Mouse (Mus musculus): ENCODE measurements around the gene Ffar3. TPM values are rescaled to one million over a fixed set of nuclear protein-coding genes. Genes with fewer than 3 reads are reported as not detected.

The Ffar3 gene
- total and polyA plus RNA-seq, 3 experiments = not detected

- TF ChIP-seq MYC (IDR thresholded peaks at IDR 0.05; ENCODE audit: low read depth, low read length) (no peak), USF2 (conservative IDR thresholded peaks at IDR 0.05; ENCODE audit: low read depth, low read length) (no peak), TCF12 (IDR thresholded peaks at IDR 0.05; ENCODE audit: low read depth, low read length) (no peak), SMC3 (IDR thresholded peaks at IDR 0.05; ENCODE audit: low read depth, low read length) (peak; percentile 75), POLR2A (IDR thresholded peaks at IDR 0.05; ENCODE audit: low read depth, low read length) (no peak), UBTF (IDR thresholded peaks at IDR 0.05; ENCODE audit: low read depth, low read length) (no peak), CTCF (conservative IDR thresholded peaks at IDR 0.05 in 1 of 2, IDR thresholded peaks at IDR 0.05 in 1 of 2; ENCODE audit: low read depth in 2 of 2, low read length in 2 of 2) (peak; percentile 75 to 84), MAFK (IDR thresholded peaks at IDR 0.05; ENCODE audit: insufficient replicate concordance, low read length) (no peak), BHLHE40 (IDR thresholded peaks at IDR 0.05; ENCODE audit: low read depth, low read length) (no peak), MXI1 (IDR thresholded peaks at IDR 0.05; ENCODE audit: low read depth, low read length) (0 out of 2 replicates have a peak, but pooled peaks have one; percentile 2), NRF1 (IDR thresholded peaks at IDR 0.05; ENCODE audit: low read depth, low read length) (no peak), ETS1 (conservative IDR thresholded peaks at IDR 0.05; ENCODE audit: low read depth, low read length) (no peak), CHD1 (IDR thresholded peaks at IDR 0.05; ENCODE audit: low read depth, low read length) (no peak), MAX (IDR thresholded peaks at IDR 0.05; ENCODE audit: low read length) (no peak; the same call in 1 of the 2 replicates), NELFE (IDR thresholded peaks at IDR 0.05; ENCODE audit: low read depth, low read length) (no peak), ZNF384 (IDR thresholded peaks at IDR 0.05; ENCODE audit: low read depth, low read length) (no peak)
Measured at GRCm38 (mm10) chr7:30859635-30860402, 3.8 kb upstream of the Ffar3 start (continued).

DNA sequence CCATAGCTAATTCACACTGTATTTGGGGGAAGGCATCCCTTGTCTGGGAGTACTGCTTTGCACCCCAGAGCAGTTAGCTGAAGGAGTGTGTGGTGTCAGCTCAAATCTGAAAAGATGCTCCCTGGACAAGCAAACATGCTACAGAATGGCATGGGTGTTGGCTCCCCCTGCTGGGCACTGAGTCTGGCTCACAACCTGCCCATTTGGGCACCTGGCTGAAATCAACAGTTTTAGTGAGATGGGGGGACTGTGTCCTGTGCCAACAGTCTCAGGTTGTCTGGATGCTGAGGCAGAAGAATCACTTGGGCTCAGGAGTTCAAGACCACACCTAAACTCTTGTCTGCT, 3.3 kb upstream of the Ffar3 start:
- Histone ChIP-seq H3K27me3 (replicated peaks) (no peaks in the 10 kb centered on the region), H3K27ac (ENCODE audit: insufficient read depth, low read depth) (no peak overlapping the region), H3K4me2 (ENCODE audit: insufficient read depth, low read depth, poor library complexity, severe bottlenecking) (no peak overlapping the region), H3K36me3 (replicated peaks in 1 of 2; ENCODE audit: control insufficient read depth in 1 of 2, insufficient read depth in 1 of 2, low read length in 1 of 2) (peaks cover 0 to 37% of the 10 kb centered on the region in 2 experiments), H3K9ac (ENCODE audit: insufficient read depth, low read depth) (no peak overlapping the region), H3K79me2 (replicated peaks; ENCODE audit: control insufficient read depth, extremely low read depth, insufficient read depth, poor library complexity, severe bottlenecking) (no peaks in the 10 kb centered on the region), H3K4me3 (replicated peaks in 1 of 3; ENCODE audit: low read depth in 2 of 3, low read length in 2 of 3, poor library complexity in 1 of 3) (no peak overlapping the region), H3K9me3 (replicated peaks; ENCODE audit: low read length) (no peaks in the 10 kb centered on the region), H3K4me1 (ENCODE audit: control insufficient read depth in 1 of 2, insufficient read depth in 2 of 2) (peaks cover 11 to 54% of the 10 kb centered on the region in 2 experiments)
- DNase-seq (ENCODE audit: extremely low read depth) = peak; percentile 86
- in situ Hi-C loops (cut with MboI; ENCODE audit: low pct_ligation_motif_present, low pct_unique_long_range_greater_than_20kb, low sequenced_read_pairs) = no loop called here
- dilution Hi-C loops (cut with MboI; ENCODE audit: extremely low pct_ligation_motif_present, extremely low pct_unique_long_range_greater_than_20kb, low sequenced_read_pairs) = no loop called here
- TF ChIP-seq BHLHE40 (IDR thresholded peaks at IDR 0.05; ENCODE audit: low read depth, low read length) (peak; percentile 36; the same call in 1 of the 2 replicates), USF2 (conservative IDR thresholded peaks at IDR 0.05; ENCODE audit: low read depth, low read length) (no peak), MAFK (IDR thresholded peaks at IDR 0.05; ENCODE audit: insufficient replicate concordance, low read length) (no peak), CHD2 (IDR thresholded peaks at IDR 0.05; ENCODE audit: low read length) (no peak), CHD1 (IDR thresholded peaks at IDR 0.05; ENCODE audit: low read depth, low read length) (no peak), POLR2AphosphoS2 (IDR thresholded peaks at IDR 0.05; ENCODE audit: low read depth, low read length) (no peak), HCFC1 (IDR thresholded peaks at IDR 0.05; ENCODE audit: low read depth, low read length) (peak; percentile 10; the same call in 1 of the 2 replicates), TCF12 (IDR thresholded peaks at IDR 0.05; ENCODE audit: low read depth, low read length) (peak; percentile 51; the same call in 1 of the 2 replicates), IRF4 (IDR thresholded peaks at IDR 0.05; ENCODE audit: low read depth, low read length) (0 out of 2 replicates have a peak, but pooled peaks have one; percentile 15), CTCF (conservative IDR thresholded peaks at IDR 0.05 in 1 of 2, IDR thresholded peaks at IDR 0.05 in 1 of 2; ENCODE audit: low read depth in 2 of 2, low read length in 2 of 2) (peak; percentile 77 to 93), SIN3A (IDR thresholded peaks at IDR 0.05; ENCODE audit: low read length) (peak; percentile 73), RAD21 (IDR thresholded peaks at IDR 0.05; ENCODE audit: low read depth, low read length) (peak; percentile 93), NELFE (IDR thresholded peaks at IDR 0.05; ENCODE audit: low read depth, low read length) (peak; percentile 40; the same call in 1 of the 2 replicates), UBTF (IDR thresholded peaks at IDR 0.05; ENCODE audit: low read depth, low read length) (no peak), RCOR1 (conservative IDR thresholded peaks at IDR 0.05; ENCODE audit: low read depth, low read length) (no peak), E2F4 (IDR thresholded peaks at IDR 0.05; ENCODE audit: insufficient replicate concordance, low read depth, low read length) (no peak), ETS1 (conservative IDR thresholded peaks at IDR 0.05; ENCODE audit: low read depth, low read length) (no peak), ZC3H11A (IDR thresholded peaks at IDR 0.05; ENCODE audit: low read depth, low read length) (peak; percentile 74), MAZ (IDR thresholded peaks at IDR 0.05; ENCODE audit: low read depth, low read length) (no peak; the same call in none of the 2 replicates), JUN (IDR thresholded peaks at IDR 0.05; ENCODE audit: insufficient read depth, low read depth, low read length) (no peak), USF1 (IDR thresholded peaks at IDR 0.05; ENCODE audit: low read depth, low read length) (no peak), MXI1 (IDR thresholded peaks at IDR 0.05; ENCODE audit: low read depth, low read length) (peak; percentile 53; the same call in 1 of the 2 replicates), SMC3 (IDR thresholded peaks at IDR 0.05; ENCODE audit: low read depth, low read length) (peak; percentile 94), MEF2A (IDR thresholded peaks at IDR 0.05; ENCODE audit: borderline replicate concordance, low read depth, low read length) (0 out of 2 replicates have a peak, but pooled peaks have one; percentile 19), ZMIZ1 (IDR thresholded peaks at IDR 0.05; ENCODE audit: low read depth, low read length) (no peak; the same call in 1 of the 2 replicates), JUND (conservative IDR thresholded peaks at IDR 0.05; ENCODE audit: low read depth, low read length) (0 out of 2 replicates have a peak, but pooled peaks have one; percentile 24), EP300 (IDR thresholded peaks at IDR 0.05; ENCODE audit: low read length) (no peak), ZKSCAN1 (IDR thresholded peaks at IDR 0.05; ENCODE audit: borderline replicate concordance, low read depth, low read length) (no peak)
